Mouse (Mus musculus) bone marrow macrophage, adult 2 months (primary cell): Measurements from ENCODE around the gene Ctnna2. TPM values are rescaled to one million over a fixed set of nuclear protein-coding genes. Genes with fewer than 3 reads are reported as not detected.

Experiments
- H3K27ac ChIP-seq: 2 replicates; pipeline ENCODE4 v1.5.1; 2012; ENCODE audit warnings: low read depth, low read length; ENCODE audit not compliant: insufficient read depth
- H3K4me1 ChIP-seq: 2 replicates; pipeline ENCODE4 v1.6.1; 2012; ENCODE audit warnings: low read length; ENCODE audit not compliant: control insufficient read depth, insufficient read depth
- H3K4me3 ChIP-seq: 2 replicates; pipeline ENCODE4 v1.5.1; 2012; ENCODE audit warnings: mild to moderate bottlenecking, low read length, moderate library complexity; ENCODE audit not compliant: insufficient read depth
- CTCF ChIP-seq: IDR thresholded peaks from 2 replicates; pipeline ENCODE4 v1.5.1; 2012; ENCODE audit warnings: low read depth, mild to moderate bottlenecking, low read length, moderate library complexity
- POLR2A ChIP-seq: IDR thresholded peaks from 2 replicates; pipeline ENCODE4 v1.6.1; 2012; ENCODE audit warnings: mild to moderate bottlenecking, low read depth, low read length, borderline replicate concordance
- polyA plus RNA-seq: library from polyadenylated mRNA; stranded (reverse); fragments of >200 nt; gene quantifications from 2 replicates; pipeline ENCODE4 v1.2.4, GENCODE M21; 2012; ENCODE audit not compliant: missing spikeins, insufficient read depth, insufficient read length

Ctnna2 gene
- polyA plus RNA-seq, 1 experiment: not detected

DNA sequence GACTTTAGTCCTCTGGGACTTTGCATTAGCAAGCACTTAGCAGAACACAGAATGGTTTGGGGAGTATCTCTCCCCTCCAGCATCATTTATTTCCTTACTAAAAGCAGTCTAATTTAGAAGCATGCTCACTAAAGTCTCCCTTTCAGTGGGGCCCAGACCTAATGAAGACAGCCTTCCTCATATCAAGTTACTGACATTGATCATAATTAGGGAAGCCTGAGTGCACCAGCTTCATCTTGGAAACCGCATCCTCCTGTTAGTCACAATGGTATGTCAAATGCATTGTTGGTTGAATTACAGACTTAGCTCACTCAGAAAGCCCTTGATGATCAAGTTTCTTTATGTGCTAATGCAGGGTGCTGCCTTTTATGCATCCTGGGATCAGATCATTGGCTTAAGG lies 236.5 kb downstream of the Ctnna2 start:
- no peak for TF ChIP-seq CTCF
- no peak for TF ChIP-seq POLR2A

GRCm38 (mm10) chr6:77738640-77739039 lies 240.9 kb downstream of the Ctnna2 start:
- Histone ChIP-seq H3K4me1 (no peaks in the 10 kb centered on the region), H3K27ac (no peak overlapping the region), H3K4me3 (no peak overlapping the region)
- TF ChIP-seq POLR2A (no peak), CTCF (no peak)

More for the DNA sequence above, 236.5 kb downstream of the Ctnna2 start:
- Histone ChIP-seq H3K27ac (no peak overlapping the region), H3K4me3 (no peak overlapping the region), H3K4me1 (no peaks in the 10 kb centered on the region)

- no peaks in the 10 kb centered on the region for H3K4me1 ChIP-seq
- H3K4me3 ChIP-seq: no peak overlapping the region
- H3K27ac ChIP-seq: no peak overlapping the region
- no peak for TF ChIP-seq CTCF
- TF ChIP-seq POLR2A: no peak
Observed at GRCm38 (mm10) chr6:77724952-77725299, 254.6 kb downstream of the Ctnna2 start.

DNA sequence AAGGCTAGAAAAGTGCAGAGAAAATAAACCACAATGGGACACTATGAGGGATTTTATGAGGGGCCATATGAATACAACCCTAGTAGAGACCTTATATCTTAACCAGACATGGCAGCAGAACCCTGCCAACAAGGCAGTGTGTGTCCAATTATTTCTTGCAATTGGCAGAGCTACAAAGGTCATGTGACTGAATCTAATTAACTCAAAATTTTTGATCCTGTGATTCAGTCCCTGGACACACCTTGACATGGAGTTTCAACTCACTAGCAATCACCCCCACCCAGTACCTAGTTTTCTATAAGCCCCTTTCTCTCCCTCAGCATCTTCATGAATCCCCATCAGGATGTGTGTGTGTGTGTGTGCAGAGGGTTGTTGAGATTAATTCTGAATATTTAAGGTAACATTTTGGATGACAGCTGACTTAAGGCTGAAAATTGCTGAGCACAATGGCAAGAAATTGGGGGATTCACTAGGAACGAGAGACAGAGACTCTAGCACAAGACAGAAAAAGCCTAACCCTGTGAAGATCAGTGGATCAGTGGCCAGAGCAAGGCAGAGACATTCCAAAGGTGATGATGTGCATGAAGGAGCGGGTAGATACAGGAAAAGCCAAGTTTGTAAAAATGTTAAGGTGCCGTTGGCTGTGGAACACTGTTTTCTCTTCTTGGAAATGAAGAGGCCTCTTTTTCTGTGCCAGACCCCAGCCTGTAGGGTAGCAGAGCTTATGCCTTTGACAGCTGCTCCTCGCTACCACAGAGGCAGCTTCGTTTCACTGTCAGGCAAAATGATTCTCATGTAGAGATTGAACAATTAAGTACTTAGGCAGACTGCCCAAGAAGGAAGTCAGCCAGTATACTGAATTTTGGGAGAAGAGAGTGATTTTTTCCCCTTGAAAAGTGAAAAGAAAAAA lies 255.2 kb downstream of the Ctnna2 start:
- Histone ChIP-seq H3K4me1 (no peaks in the 10 kb centered on the region), H3K27ac (no peak overlapping the region), H3K4me3 (no peak overlapping the region)
- TF ChIP-seq CTCF (no peak), POLR2A (no peak)

DNA sequence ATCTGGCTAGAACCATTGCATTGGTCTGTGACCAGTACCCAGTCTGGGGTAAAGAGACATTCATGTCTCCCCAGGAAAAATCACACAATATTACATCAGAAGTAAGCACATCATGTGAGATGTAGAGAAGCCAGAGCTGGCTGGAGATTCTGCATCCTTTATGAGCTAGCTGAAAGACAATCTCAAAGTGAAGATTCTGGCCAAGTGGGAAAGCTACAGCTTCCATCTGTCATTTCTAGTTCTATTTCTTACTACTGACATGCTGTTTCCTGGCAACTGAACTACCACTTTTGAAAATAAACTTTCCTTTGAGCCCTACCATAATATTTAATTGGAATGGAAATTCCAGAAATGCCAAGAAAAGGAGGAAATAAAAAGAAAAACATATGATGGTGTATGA lies 285.4 kb downstream of the Ctnna2 start:
- Histone ChIP-seq H3K27ac (no peak overlapping the region), H3K4me3 (no peak overlapping the region), H3K4me1 (no peaks in the 10 kb centered on the region)
- TF ChIP-seq CTCF (no peak), POLR2A (no peak)

DNA sequence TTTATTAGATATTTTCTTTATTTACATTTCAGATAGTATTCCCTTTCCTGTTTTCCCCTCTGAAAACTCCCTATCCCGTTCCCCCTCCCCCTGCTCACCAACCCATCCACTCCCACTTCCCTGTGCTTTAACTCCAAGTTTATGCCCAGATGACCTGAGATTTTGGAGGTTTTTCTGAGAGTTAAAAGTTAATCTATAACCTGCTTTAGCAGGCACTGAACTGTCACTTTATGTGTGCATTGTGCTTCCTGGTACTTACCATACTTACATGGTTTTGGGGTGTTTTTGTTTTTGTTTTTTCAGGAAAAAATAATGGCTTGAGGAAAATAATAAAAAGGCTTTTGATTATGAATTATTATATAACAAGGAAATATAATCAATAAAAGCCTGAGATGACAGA lies 292.3 kb downstream of the Ctnna2 start:
- Histone ChIP-seq H3K4me1 (no peaks in the 10 kb centered on the region), H3K27ac (no peak overlapping the region), H3K4me3 (no peak overlapping the region)
- TF ChIP-seq POLR2A (no peak), CTCF (no peak)

GRCm38 (mm10) chr6:77650127-77650526 lies 329.4 kb downstream of the Ctnna2 start:
- no peaks in the 10 kb centered on the region for H3K4me1 ChIP-seq
- TF ChIP-seq CTCF: no peak
- TF ChIP-seq POLR2A: no peak
- no peak overlapping the region for H3K4me3 ChIP-seq
- no peak overlapping the region for H3K27ac ChIP-seq

DNA sequence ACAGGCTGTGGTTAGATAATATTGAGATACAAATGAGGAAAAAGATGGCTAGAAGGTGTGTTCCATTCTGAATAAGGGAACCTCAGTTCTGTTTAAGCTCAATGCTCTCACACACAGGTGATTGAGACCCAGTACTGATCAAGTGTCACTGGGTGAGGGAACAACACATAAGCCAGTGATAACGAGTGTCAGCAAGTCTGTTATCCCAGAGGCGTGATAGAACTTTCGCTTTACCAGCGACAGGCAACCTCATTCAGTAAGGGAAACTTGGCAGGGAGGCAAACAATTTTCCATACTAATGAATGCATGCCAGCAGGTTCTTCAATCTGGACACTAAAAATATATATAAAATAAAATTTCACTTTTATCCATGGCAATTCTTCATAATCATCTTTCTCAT lies 334.9 kb downstream of the Ctnna2 start:
- no peak overlapping the region for H3K27ac ChIP-seq
- no peak overlapping the region for H3K4me3 ChIP-seq
- no peaks in the 10 kb centered on the region for H3K4me1 ChIP-seq
- TF ChIP-seq POLR2A (no peak), CTCF (no peak)

DNA sequence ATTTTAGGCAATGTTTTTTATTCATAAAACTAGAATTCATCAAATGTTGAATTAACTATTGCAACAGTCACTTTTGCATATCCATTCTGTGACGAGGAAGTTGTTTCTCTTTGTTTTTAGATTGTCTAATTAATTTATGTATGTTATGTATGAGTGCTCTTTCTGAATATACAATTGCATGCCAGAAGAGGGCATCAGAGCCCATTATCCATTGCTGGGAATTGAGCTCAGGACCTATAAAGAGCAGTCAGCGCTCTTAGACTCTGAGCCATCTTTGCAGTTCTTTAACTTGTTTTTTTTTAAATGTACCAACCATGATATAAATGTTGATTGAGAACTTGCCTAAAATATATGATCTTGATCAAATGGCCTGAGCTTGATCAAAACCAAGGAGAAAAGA lies 340.7 kb downstream of the Ctnna2 start:
- Histone ChIP-seq H3K27ac (no peak overlapping the region), H3K4me3 (no peak overlapping the region), H3K4me1 (no peaks in the 10 kb centered on the region)
- TF ChIP-seq POLR2A: no peak
- no peak for TF ChIP-seq CTCF

DNA sequence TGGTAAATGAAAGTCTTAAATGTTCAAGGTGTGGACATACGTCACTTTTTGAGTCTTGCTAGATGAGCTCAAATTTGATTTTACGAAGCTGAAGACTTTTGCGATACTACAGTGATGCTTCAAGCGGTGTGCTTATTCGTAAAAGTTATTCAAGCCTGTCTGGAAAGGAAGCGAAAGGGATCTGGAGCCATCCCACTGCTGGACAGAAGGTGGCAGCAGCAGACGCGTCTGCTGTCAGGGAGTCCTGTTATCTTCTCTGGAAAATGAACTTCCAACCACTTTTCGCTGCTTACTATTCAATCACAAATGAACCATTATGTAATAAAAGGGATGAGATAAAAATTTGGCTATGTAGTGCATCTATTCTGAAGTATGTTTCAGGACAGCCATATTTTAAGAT lies 345.5 kb downstream of the Ctnna2 start:
- Histone ChIP-seq H3K4me3 (no peak overlapping the region), H3K27ac (no peak overlapping the region), H3K4me1 (no peaks in the 10 kb centered on the region)
- TF ChIP-seq CTCF (no peak), POLR2A (no peak)
